Comparison of ENCODE assay signal across 26 mouse cellular contexts in the genomic region with DNA sequence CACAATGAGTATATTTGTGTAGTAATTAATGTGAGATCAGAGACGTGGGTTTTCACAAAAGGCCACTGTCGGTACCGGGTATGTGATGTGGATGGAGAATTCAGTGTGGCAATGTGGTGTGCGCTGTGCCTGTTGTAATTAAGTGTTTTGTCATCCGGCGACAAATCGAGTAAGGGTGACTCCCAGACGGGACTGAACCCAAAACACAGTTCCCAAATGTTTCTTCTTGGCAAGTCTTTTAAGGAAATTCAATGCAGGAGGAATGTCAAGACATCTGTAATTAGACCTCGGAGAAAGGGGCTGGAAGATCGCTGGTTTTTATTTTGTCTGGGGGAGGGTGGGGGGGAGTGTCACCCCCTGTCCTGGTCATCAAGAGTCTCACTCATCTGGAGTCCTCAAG.
DNase-seq lines count a peak whose midpoint lies in the region; ATAC-seq and TF ChIP-seq lines count a peak whose summit lies in the region.
"Had no signal": no experiment of that assay in that cellular context is flagged by ENCODE, and none has a peak within 500 bp of the region (broad histone marks: within the 10 kb centered on the region; RNA-seq: fewer than 3 reads in every experiment).

No protein-coding gene starts in this region.

- no peak overlapping the region for H3K9ac ChIP-seq in lung, embryonic 14.5 days
- no peak overlapping the region for H3K9ac ChIP-seq in lung, postnatal 0 days (replicated peaks; ENCODE audit: low read depth)
- H3K9ac ChIP-seq in embryonic facial prominence, embryonic 13.5 days = no peak overlapping the region
- no peak overlapping the region for H3K9ac ChIP-seq in embryonic facial prominence, embryonic 15.5 days
- H3K9ac ChIP-seq: forebrain, embryonic 12.5 days; forebrain, embryonic 15.5 days; heart, embryonic 12.5 days; heart, embryonic 15.5 days; hindbrain, embryonic 15.5 days had no signal

- TF ChIP-seq EP300 in lung, postnatal 0 days (IDR thresholded peaks at IDR 0.05) = no peak

- no peak for TF ChIP-seq CTCF in lung, embryonic 14.5 days (IDR thresholded peaks at IDR 0.05; ENCODE audit: low read depth)
- no peak for TF ChIP-seq CTCF in lung, postnatal 0 days (IDR thresholded peaks at IDR 0.05)

- peak overlapping the region; percentile 42; the same call in 1 of the 2 replicates for H3K27ac ChIP-seq in lung, embryonic 14.5 days (ENCODE audit: low read depth)
- H3K27ac ChIP-seq in lung, postnatal 0 days (ENCODE audit: low read length) = no peak overlapping the region
- H3K27ac ChIP-seq in embryonic facial prominence, embryonic 13.5 days = peak overlapping the region; percentile 62
- no peak overlapping the region for H3K27ac ChIP-seq in embryonic facial prominence, embryonic 15.5 days (replicated peaks)
- no peak overlapping the region for H3K27ac ChIP-seq in hindbrain, embryonic 10.5 days
- H3K27ac ChIP-seq: forebrain, embryonic 12.5 days; forebrain, embryonic 15.5 days; heart, embryonic 15.5 days; hindbrain, embryonic 15.5 days had no signal

- peak; percentile 70 for DNase-seq in lung, embryonic 14.5 days
- DNase-seq in lung, adult 18-20 months = no peak
- DNase-seq in lung, postnatal 0 days (ENCODE audit: low spot score) = peak; percentile 37
- no peak for DNase-seq in lung, postnatal 14 days
- no peak for DNase-seq in hindbrain, embryonic 10.5 days (ENCODE audit: low spot score)
- DNase-seq: adrenal gland, postnatal 10 days; adrenal gland, postnatal 36 days; B cell, adult 2 months; cerebellum, adult 18-20 months; cerebellum, adult 9-10 months; cerebellum, postnatal 14 days; gastrocnemius, postnatal 25 days; heart, adult 18-20 months; heart, postnatal 10 days; heart, postnatal 36 days had no signal

- WGBS in lung, embryonic 14.5 days = 45% methylated on average over 10 of the region's 10 CpGs
- 41% methylated on average over 10 of the region's 10 CpGs for WGBS in lung, postnatal 0 days
- 24% methylated on average over 10 of the region's 10 CpGs for WGBS in embryonic facial prominence, embryonic 13.5 days
- WGBS in embryonic facial prominence, embryonic 15.5 days = 33% methylated on average over 10 of the region's 10 CpGs
- 80% methylated on average over 10 of the region's 10 CpGs for WGBS in hindbrain, embryonic 10.5 days

- no peak overlapping the region for H3K4me3 ChIP-seq in lung, embryonic 14.5 days (ENCODE audit: low read depth, low read length)
- H3K4me3 ChIP-seq in lung, postnatal 0 days (ENCODE audit: low read depth, low read length) = no peak overlapping the region
- H3K4me3 ChIP-seq in embryonic facial prominence, embryonic 13.5 days = no peak overlapping the region
- H3K4me3 ChIP-seq in embryonic facial prominence, embryonic 15.5 days (replicated peaks) = no peak overlapping the region
- H3K4me3 ChIP-seq in hindbrain, embryonic 10.5 days = no peak overlapping the region
- H3K4me3 ChIP-seq: erythroblast, embryonic 14.5 days; forebrain, embryonic 12.5 days; forebrain, embryonic 15.5 days; heart, embryonic 12.5 days; heart, embryonic 15.5 days; hindbrain, embryonic 15.5 days had no signal

- no peaks in the 10 kb centered on the region for H3K9me3 ChIP-seq in lung, embryonic 14.5 days (ENCODE audit: low read depth, low read length)
- no peaks in the 10 kb centered on the region; the same call in 1 of the 2 replicates for H3K9me3 ChIP-seq in lung, postnatal 0 days (ENCODE audit: low read length)
- H3K9me3 ChIP-seq in embryonic facial prominence, embryonic 13.5 days = peaks cover 6% of the 10 kb centered on the region; the same call in 1 of the 2 replicates
- H3K9me3 ChIP-seq in embryonic facial prominence, embryonic 15.5 days (replicated peaks) = no peaks in the 10 kb centered on the region
- H3K9me3 ChIP-seq in hindbrain, embryonic 10.5 days = peaks cover 4% of the 10 kb centered on the region; the same call in 1 of the 2 replicates
- H3K9me3 ChIP-seq: forebrain, embryonic 15.5 days; heart, embryonic 12.5 days; hindbrain, embryonic 15.5 days had no signal

- H3K4me2 ChIP-seq in lung, embryonic 14.5 days = no peak overlapping the region
- H3K4me2 ChIP-seq in lung, postnatal 0 days (replicated peaks; ENCODE audit: low read depth, low read length) = no peak overlapping the region
- peak overlapping the region; percentile 28; the same call in 1 of the 2 replicates for H3K4me2 ChIP-seq in embryonic facial prominence, embryonic 13.5 days
- H3K4me2 ChIP-seq in embryonic facial prominence, embryonic 15.5 days (replicated peaks) = no peak overlapping the region
- H3K4me2 ChIP-seq: forebrain, embryonic 12.5 days; forebrain, embryonic 15.5 days; heart, embryonic 12.5 days; heart, embryonic 15.5 days; hindbrain, embryonic 15.5 days had no signal

- H3K36me3 ChIP-seq in lung, embryonic 14.5 days (ENCODE audit: insufficient read depth) = no peaks in the 10 kb centered on the region
- H3K36me3 ChIP-seq in lung, postnatal 0 days (ENCODE audit: insufficient read depth, low read length) = no peaks in the 10 kb centered on the region
- H3K36me3 ChIP-seq in embryonic facial prominence, embryonic 13.5 days = no peaks in the 10 kb centered on the region
- H3K36me3 ChIP-seq in embryonic facial prominence, embryonic 15.5 days = no peaks in the 10 kb centered on the region
- no peaks in the 10 kb centered on the region for H3K36me3 ChIP-seq in hindbrain, embryonic 10.5 days
- H3K36me3 ChIP-seq: forebrain, embryonic 12.5 days; forebrain, embryonic 15.5 days; G1E; heart, embryonic 12.5 days; heart, embryonic 15.5 days; hindbrain, embryonic 15.5 days had no signal

- no peaks in the 10 kb centered on the region for H3K27me3 ChIP-seq in lung, embryonic 14.5 days (ENCODE audit: insufficient read depth, low read length)
- no peaks in the 10 kb centered on the region for H3K27me3 ChIP-seq in lung, postnatal 0 days (replicated peaks; ENCODE audit: insufficient read depth, low read length)
- no peaks in the 10 kb centered on the region for H3K27me3 ChIP-seq in embryonic facial prominence, embryonic 13.5 days
- H3K27me3 ChIP-seq in embryonic facial prominence, embryonic 15.5 days = no peaks in the 10 kb centered on the region
- no peaks in the 10 kb centered on the region for H3K27me3 ChIP-seq in hindbrain, embryonic 10.5 days (ENCODE audit: insufficient read depth, poor library complexity, severe bottlenecking)
- H3K27me3 ChIP-seq: CH12.LX; forebrain, embryonic 12.5 days; forebrain, embryonic 15.5 days; hindbrain, embryonic 15.5 days; Patski had no signal

- ATAC-seq in lung, embryonic 14.5 days (ENCODE audit: insufficient read depth) = 0 out of 2 replicates have a peak, but pooled peaks have one; percentile 22
- peak; percentile 29; the same call in 1 of the 2 replicates for ATAC-seq in lung, postnatal 0 days
- ATAC-seq in embryonic facial prominence, embryonic 13.5 days (ENCODE audit: insufficient number of reproducible peaks, insufficient read depth, low FRiP score, low TSS enrichment, low read depth) = peak; percentile 8; the same call in 1 of the 2 replicates
- 0 out of 2 replicates have a peak, but pooled peaks have one; percentile 35 for ATAC-seq in embryonic facial prominence, embryonic 15.5 days (ENCODE audit: insufficient number of reproducible peaks, low FRiP score, low TSS enrichment, low read depth)
- ATAC-seq: forebrain, embryonic 15.5 days; Patski had no signal

- H3K4me1 ChIP-seq in lung, embryonic 14.5 days (ENCODE audit: insufficient read depth) = peaks cover 8% of the 10 kb centered on the region
- H3K4me1 ChIP-seq in lung, postnatal 0 days (ENCODE audit: insufficient read depth, low read depth, low read length) = no peaks in the 10 kb centered on the region
- peaks cover 25% of the 10 kb centered on the region for H3K4me1 ChIP-seq in embryonic facial prominence, embryonic 13.5 days
- peaks cover 16% of the 10 kb centered on the region for H3K4me1 ChIP-seq in embryonic facial prominence, embryonic 15.5 days
- 0 out of 2 replicates have a peak, but pooled peaks cover 3% of the 10 kb centered on the region for H3K4me1 ChIP-seq in hindbrain, embryonic 10.5 days (replicated peaks)
- H3K4me1 ChIP-seq: forebrain, embryonic 12.5 days; forebrain, embryonic 15.5 days; heart, embryonic 12.5 days; heart, embryonic 15.5 days; hindbrain, embryonic 15.5 days had no signal

Comparison
In these comparisons a context has a peak if more than half of its experiments do, and no peak if none do; other contexts are left out.
1. DNase-seq: peak in lung, embryonic 14.5 days (single experiment) and lung, postnatal 0 days (single experiment); none in lung, adult 18-20 months (0 of 2), lung, postnatal 14 days (single experiment) and hindbrain, embryonic 10.5 days (single experiment).
2. H3K27ac ChIP-seq: peak in lung, embryonic 14.5 days (single experiment) and embryonic facial prominence, embryonic 13.5 days (single experiment); none in lung, postnatal 0 days (single experiment), embryonic facial prominence, embryonic 15.5 days (single experiment) and hindbrain, embryonic 10.5 days (single experiment).
3. Peak in every context shown above with its lines, with median percentiles within 50 percentile points of each other: ATAC-seq.